Mouse (Mus musculus): ENCODE results near the gene Fam174b. TPM values are rescaled to one million over a fixed set of nuclear protein-coding genes. Genes with fewer than 3 reads are reported as not detected.

Gene Fam174b
- polyA plus RNA-seq, 1 experiment from 2014 or later = 50.1 TPM

DNA sequence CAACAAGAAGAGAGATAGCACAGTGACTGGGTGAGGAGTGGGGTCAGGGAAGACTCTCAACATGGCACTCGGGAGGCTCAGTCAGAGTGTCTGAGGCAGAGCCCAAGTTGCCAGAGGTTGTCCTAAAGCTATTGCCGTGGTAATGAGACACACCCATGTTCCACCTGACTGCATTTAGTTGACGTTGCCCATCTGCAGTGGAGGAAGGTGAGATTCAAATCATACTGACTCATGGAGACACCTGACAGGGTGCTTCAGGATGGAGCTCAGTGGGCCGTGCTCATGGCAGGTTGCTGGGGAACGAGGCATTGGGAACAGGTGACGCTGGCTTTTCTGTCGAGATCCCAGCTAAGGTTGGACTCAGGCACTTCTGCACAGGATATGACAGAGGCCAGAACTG lies 9.9 kb downstream of the Fam174b start:
- Histone ChIP-seq H3K4me2 (no peak overlapping the region), H3K36me3 (no peaks in the 10 kb centered on the region), H3K4me3 (no peak overlapping the region), H3K27me3 (no peaks in the 10 kb centered on the region), H3K4me1 (replicated peaks) (peaks cover 18% of the 10 kb centered on the region; the same call in 1 of the 2 replicates), H3K27ac (no peak overlapping the region), H3K9ac (no peak overlapping the region), H3K9me3 (replicated peaks) (no peaks in the 10 kb centered on the region)
- WGBS = 82% methylated on average over 7 of the region's 7 CpGs
- no peak for ATAC-seq (replicated peaks; ENCODE audit: insufficient number of reproducible peaks, insufficient read depth, low FRiP score, low read depth)

DNA sequence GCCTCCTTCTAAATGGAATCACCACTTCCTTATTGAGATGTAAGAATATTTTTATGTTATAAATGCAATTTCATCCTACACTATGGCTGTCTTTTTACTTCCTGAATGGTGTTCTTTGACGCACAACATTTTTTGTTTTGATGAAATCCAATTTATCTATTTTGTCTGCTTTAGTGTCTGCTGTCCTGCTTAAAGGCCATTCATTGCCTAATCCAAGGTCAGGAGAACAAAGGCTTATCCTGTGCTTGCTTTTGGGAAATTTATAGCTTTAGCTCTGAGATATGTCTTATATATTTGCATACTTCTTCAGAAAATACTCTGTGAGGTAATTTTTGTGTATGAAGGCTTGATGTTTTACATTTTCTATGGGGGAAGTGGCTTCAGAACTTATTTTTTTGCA lies 13.5 kb downstream of the Fam174b start:
- Histone ChIP-seq H3K36me3 (no peaks in the 10 kb centered on the region), H3K4me3 (no peak overlapping the region), H3K4me1 (replicated peaks) (no peaks in the 10 kb centered on the region), H3K4me2 (no peak overlapping the region), H3K9me3 (replicated peaks) (no peaks in the 10 kb centered on the region), H3K27me3 (no peaks in the 10 kb centered on the region), H3K9ac (no peak overlapping the region), H3K27ac (no peak overlapping the region)
- no peak for ATAC-seq (replicated peaks; ENCODE audit: insufficient number of reproducible peaks, insufficient read depth, low FRiP score, low read depth)
- 79% methylated on average over 1 of the region's 1 CpGs for WGBS

DNA sequence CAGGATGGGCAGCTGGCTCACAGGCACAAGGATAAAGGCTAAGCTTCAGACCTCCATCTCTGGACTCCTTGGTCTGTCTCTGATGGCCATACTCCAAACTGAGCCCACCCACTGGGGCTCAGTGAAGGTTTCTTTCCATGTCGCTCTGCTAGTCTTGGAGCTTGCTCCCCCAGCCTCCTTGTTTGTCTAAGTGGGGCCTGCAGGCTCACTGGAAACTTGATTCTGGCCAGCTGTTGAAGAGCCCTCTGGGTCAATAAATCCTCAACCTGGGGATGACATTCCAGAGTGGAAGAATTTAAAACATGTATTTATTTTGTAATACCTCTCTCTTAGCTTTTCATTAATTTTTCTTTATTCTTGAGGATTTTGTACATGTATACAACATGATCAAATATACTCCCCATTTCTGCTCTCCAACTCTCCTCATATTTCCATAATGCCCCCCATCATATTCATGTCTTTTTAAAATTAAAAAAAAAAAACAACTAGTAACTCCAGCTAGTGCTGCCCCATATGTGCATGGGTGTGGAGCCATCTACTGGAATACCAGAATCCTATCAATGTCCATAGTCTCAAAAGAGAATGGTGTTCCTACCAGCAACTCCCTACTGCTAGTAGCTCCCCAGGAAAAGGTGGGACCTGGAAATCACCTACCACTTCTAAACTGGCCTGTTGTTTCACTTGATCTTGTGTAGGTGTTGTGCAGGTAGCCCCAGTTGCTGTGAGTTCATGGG lies 15.4 kb downstream of the Fam174b start:
- no peaks in the 10 kb centered on the region for H3K4me1 ChIP-seq (replicated peaks)
- 54% methylated on average over 1 of the region's 1 CpGs for WGBS
- no peak for ATAC-seq (replicated peaks; ENCODE audit: insufficient number of reproducible peaks, insufficient read depth, low FRiP score, low read depth)
- no peak overlapping the region for H3K9ac ChIP-seq
- H3K4me2 ChIP-seq = no peak overlapping the region
- H3K27me3 ChIP-seq = no peaks in the 10 kb centered on the region
- H3K36me3 ChIP-seq = no peaks in the 10 kb centered on the region
- no peaks in the 10 kb centered on the region for H3K9me3 ChIP-seq (replicated peaks)
- H3K27ac ChIP-seq = no peak overlapping the region
- no peak overlapping the region for H3K4me3 ChIP-seq

DNA sequence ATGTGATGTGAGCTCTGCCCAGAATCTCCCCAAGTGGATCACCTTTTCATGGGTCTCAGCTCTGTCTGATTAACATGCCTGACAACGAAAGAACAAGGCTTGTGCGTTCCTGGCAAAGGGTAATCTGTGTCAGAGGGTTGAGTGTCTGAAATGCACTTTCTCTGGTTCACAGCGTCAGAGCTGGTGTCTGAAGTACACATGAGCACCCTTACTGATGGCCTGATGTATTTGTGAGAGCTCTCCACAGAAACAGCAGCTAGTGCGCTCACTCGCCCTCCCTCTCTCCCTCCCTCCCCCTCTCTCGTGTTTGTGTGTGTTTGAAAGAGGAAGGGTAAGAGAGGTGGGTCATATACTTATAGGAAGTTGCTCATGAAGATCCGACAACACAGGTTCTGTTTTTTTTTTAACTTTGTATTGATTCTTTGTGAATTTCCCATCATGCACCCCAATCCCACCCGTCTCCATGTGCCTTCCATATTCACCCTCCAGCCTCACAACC lies 21.6 kb downstream of the Fam174b start:
- no peak for ATAC-seq (replicated peaks; ENCODE audit: insufficient number of reproducible peaks, insufficient read depth, low FRiP score, low read depth)
- H3K27me3 ChIP-seq = no peaks in the 10 kb centered on the region
- no peak overlapping the region for H3K27ac ChIP-seq
- WGBS = 84% methylated on average over 8 of the region's 8 CpGs
- H3K4me3 ChIP-seq = no peak overlapping the region
- H3K36me3 ChIP-seq = no peaks in the 10 kb centered on the region
- no peak overlapping the region for H3K4me2 ChIP-seq
- H3K9me3 ChIP-seq (replicated peaks) = no peaks in the 10 kb centered on the region
- H3K4me1 ChIP-seq (replicated peaks) = peaks cover 11% of the 10 kb centered on the region
- H3K9ac ChIP-seq = no peak overlapping the region

DNA sequence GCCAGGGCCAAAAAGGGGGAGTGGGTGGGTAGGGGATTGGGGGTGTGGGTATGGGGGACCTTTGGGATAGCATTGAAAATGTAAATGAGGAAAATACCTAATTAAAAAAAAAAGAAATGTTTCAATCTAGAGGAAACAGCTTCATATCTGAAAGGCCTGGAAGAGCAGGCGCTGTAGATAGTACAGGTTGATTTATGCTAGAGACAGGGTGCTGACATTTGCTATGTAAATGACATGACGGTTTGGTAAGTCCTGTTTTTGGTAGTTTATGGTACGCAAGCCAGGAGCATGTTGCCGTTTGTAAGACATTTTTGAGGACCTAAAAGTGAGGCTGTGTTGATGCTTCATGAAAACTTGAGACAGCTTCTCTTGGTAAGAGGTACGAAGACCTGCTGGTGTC lies 24.6 kb downstream of the Fam174b start:
- ATAC-seq (replicated peaks; ENCODE audit: insufficient number of reproducible peaks, insufficient read depth, low FRiP score, low read depth) = no peak
- Histone ChIP-seq H3K27me3 (no peaks in the 10 kb centered on the region), H3K36me3 (0 out of 2 replicates have a peak, but pooled peaks cover 3% of the 10 kb centered on the region), H3K9ac (no peak overlapping the region), H3K4me2 (no peak overlapping the region), H3K27ac (no peak overlapping the region), H3K4me3 (no peak overlapping the region), H3K4me1 (replicated peaks) (peaks cover 19% of the 10 kb centered on the region), H3K9me3 (replicated peaks) (no peaks in the 10 kb centered on the region)
- 73% methylated on average over 5 of the region's 5 CpGs for WGBS

DNA sequence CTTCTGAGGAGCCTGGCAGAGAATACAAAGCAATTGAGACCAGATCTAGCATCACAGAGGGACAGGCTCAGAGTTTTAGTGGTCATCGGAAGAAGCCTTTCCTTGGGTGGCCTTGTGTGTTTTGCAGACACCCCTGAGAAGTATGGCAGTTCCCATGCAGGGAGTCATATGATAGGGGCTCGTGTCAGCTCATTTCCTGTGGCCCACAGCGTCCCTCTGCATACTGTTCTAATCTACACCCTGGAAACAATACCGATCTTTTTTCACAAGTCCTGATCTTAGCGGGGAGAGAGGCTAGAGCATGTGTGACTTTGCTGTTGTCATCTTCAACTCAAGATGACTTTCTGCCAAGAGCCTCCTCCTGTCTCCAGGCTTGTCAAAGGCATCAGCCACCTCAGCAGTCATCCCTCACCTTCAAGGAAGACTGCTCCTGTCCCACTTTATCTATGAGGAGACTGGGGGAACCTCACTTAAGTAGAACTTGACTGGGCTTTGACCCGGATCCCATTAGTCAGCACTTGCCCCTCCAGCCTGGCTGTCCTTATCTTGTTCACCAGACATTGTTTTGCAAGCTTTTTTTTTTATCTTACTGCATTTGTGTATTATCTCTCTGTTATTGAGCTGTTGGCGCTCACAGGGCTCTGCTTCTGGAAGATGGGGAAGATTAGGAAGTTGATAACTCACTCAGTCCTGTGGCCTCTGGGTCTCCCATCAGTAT lies 25.2 kb downstream of the Fam174b start:
- 40% methylated on average over 7 of the region's 7 CpGs for WGBS
- Histone ChIP-seq H3K9ac (no peak overlapping the region), H3K9me3 (replicated peaks) (no peaks in the 10 kb centered on the region), H3K4me1 (replicated peaks) (peaks cover 19% of the 10 kb centered on the region), H3K4me3 (no peak overlapping the region), H3K27me3 (no peaks in the 10 kb centered on the region), H3K27ac (no peak overlapping the region), H3K36me3 (0 out of 2 replicates have a peak, but pooled peaks cover 3% of the 10 kb centered on the region), H3K4me2 (no peak overlapping the region)
- ATAC-seq (replicated peaks; ENCODE audit: insufficient number of reproducible peaks, insufficient read depth, low FRiP score, low read depth) = no peak

DNA sequence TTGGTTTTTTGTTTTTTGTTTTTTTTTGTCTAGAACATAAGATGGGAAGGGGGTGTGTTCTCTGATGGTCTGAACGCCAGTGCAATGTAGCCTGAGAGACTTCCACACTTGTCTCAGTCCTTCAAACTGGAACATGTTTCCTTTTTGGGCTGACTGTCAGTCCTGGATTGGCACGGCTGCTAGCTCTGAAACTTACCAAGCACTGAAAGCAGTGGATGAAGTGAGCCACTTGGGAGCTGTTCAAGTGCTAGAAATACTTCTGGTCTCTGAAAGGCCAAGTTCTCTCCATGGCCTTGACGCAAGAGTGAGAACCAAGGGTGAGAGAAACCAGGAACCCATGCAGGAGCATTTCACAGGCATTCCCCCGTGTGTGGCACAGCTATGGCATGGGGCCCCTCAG lies 29.1 kb downstream of the Fam174b start:
- Histone ChIP-seq H3K27me3 (no peaks in the 10 kb centered on the region), H3K9ac (no peak overlapping the region), H3K4me1 (replicated peaks) (peaks cover 37% of the 10 kb centered on the region), H3K36me3 (0 out of 2 replicates have a peak, but pooled peaks cover 3% of the 10 kb centered on the region), H3K27ac (peak overlapping the region; percentile 62), H3K4me2 (no peak overlapping the region), H3K9me3 (replicated peaks) (no peaks in the 10 kb centered on the region), H3K4me3 (no peak overlapping the region)
- peak; percentile 48; the same call in 1 of the 2 replicates for ATAC-seq (replicated peaks; ENCODE audit: insufficient number of reproducible peaks, insufficient read depth, low FRiP score, low read depth)
- 49% methylated on average over 4 of the region's 4 CpGs for WGBS

DNA sequence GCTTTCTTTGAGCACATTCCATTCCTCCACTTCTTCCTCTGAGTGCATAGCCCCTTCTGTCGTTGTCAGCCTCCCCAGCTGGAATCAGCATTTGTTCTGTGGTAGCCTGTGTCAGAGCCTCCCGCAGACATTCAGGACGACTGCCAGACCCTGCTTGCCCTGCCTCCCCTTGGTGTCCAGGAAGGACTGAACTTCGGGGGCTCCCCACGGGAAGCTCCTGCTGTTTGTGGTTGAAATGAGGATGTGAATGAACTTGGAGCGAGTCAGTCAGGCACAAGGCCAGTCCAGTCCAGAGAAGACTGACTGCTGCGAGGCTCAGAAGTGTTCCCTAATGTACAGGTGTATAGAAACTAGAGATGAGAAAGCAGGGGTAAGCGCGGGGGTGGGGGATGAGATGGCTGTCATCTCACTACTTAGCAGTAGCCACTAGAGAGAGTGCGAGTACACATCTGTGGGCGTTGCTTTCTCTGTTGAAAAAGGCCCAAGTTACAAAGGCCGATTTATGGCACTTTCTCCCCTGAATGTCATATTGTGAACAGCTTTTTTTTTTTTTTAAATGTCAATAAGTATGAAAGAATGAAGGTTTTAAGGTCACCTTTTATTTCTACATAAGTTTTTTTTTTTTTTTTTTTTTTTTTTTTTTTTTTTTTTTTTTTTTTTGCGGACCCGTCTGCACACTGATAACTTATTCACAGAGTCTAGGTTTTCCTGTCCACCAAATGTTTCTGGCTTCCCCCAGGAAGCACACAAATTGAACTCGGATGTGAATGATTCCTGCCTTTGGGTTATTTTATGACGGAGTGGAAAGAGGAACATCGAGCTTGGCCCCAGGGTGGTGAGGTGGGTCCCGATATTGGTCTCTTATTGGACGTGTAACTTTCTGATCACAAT lies 31.5 kb downstream of the Fam174b start:
- H3K27ac ChIP-seq = peak overlapping the region; percentile 28; the same call in 1 of the 2 replicates
- ATAC-seq (replicated peaks; ENCODE audit: insufficient number of reproducible peaks, insufficient read depth, low FRiP score, low read depth) = 0 out of 2 replicates have a peak, but pooled peaks have one; percentile 23

DNA sequence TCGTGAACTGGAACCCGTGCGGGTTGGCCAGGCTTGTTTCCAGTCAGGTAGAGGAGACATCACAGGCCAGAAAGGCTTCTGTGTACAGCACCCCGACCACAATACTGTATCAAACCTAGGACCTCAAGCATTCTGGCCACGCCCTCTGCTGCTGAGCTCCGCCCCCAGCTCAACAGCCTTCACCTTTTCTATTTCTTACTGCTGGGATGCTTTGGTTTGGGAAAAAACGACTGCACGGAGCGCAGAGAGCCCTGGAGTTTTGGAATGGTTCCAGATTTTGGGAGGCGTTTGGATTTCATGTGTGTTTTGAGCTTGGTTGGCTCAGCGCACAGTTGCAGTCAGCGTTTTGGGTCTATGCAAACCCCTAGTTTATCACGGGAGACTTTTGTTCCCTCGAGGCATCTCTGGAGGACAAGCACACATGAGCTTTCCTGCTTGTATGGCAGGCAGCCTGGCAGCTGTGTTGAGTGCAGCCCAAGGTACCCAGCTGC lies 32.2 kb downstream of the Fam174b start:
- Histone ChIP-seq H3K27ac (no peak overlapping the region), H3K9ac (no peak overlapping the region), H3K4me1 (replicated peaks) (peaks cover 36% of the 10 kb centered on the region), H3K9me3 (replicated peaks) (no peaks in the 10 kb centered on the region), H3K36me3 (peaks cover 2% of the 10 kb centered on the region; the same call in 1 of the 2 replicates), H3K27me3 (no peaks in the 10 kb centered on the region), H3K4me3 (no peak overlapping the region), H3K4me2 (no peak overlapping the region)
- 54% methylated on average over 14 of the region's 14 CpGs for WGBS
- no peak for ATAC-seq (replicated peaks; ENCODE audit: insufficient number of reproducible peaks, insufficient read depth, low FRiP score, low read depth)

More for the DNA sequence above, 31.5 kb downstream of the Fam174b start:
- Histone ChIP-seq H3K27me3 (no peaks in the 10 kb centered on the region), H3K4me1 (replicated peaks) (peaks cover 36% of the 10 kb centered on the region), H3K9ac (no peak overlapping the region), H3K36me3 (peaks cover 3% of the 10 kb centered on the region; the same call in 1 of the 2 replicates), H3K4me2 (peak overlapping the region; percentile 39), H3K4me3 (peak overlapping the region; percentile 7; the same call in 1 of the 2 replicates), H3K9me3 (replicated peaks) (no peaks in the 10 kb centered on the region)
- WGBS = 35% methylated on average over 19 of the region's 19 CpGs

DNA sequence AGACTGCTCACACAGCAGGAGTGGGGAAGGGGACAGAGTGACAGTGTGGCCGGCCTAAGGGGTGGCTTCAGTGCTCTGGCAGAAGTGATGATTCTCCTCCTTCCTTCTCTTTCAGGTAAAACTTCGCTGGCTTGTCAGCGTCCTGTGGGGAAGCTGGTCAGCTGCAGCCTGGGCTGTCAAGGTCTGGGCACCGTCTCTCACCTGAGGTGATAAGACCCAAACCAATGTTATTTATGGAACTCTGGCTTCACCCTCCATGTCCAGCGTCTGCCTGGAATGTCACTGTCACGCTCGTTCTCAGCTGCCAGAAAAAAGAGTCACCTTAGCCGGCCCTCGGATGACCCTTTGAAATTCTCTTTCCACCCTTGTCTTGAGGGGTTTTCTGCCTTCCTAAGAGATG lies 34.7 kb downstream of the Fam174b start:
- WGBS = 36% methylated on average over 9 of the region's 9 CpGs
- Histone ChIP-seq H3K36me3 (no peaks in the 10 kb centered on the region; the same call in 1 of the 2 replicates), H3K4me2 (no peak overlapping the region), H3K4me1 (replicated peaks) (peaks cover 28% of the 10 kb centered on the region), H3K27ac (no peak overlapping the region), H3K27me3 (no peaks in the 10 kb centered on the region), H3K4me3 (no peak overlapping the region), H3K9me3 (replicated peaks) (no peaks in the 10 kb centered on the region), H3K9ac (no peak overlapping the region)
- ATAC-seq (replicated peaks; ENCODE audit: insufficient number of reproducible peaks, insufficient read depth, low FRiP score, low read depth) = no peak
